Mouse (Mus musculus): Measurements from ENCODE around the gene Ugt1a1. TPM values are rescaled to one million over a fixed set of nuclear protein-coding genes. Genes with fewer than 3 reads are reported as not detected.
"Not testable (repeated sequence)": the region's sequence is repeated elsewhere in the genome, so short reads cannot be mapped to it uniquely, and the experiment has no call there.

The Ugt1a1 gene
- polyA plus RNA-seq, 1 experiment from 2014 or later = not detected

DNA sequence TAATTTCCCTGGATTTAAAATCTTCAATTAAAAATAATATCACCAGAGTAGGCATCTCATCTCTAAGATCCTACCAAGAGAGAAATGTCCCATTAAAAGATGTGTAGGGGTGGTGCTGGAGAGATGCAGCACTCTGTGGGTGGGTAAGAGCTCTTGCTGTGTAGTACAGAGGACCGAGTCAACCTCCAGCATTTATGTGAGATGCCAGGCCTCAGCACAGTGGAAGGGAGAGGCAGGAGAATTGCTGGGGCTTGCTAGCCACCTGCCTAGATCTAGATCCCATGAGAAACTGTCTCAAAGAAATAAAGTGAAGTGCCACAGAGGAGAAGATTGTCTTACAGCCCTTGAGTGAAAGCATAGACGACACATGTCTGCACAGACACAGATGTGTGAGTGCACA, 4.8 kb downstream of the Ugt1a1 start:
- Histone ChIP-seq H3K9me3 (ENCODE audit: control insufficient read depth, low read length) (peaks cover 57% of the 10 kb centered on the region), H3K4me2 (ENCODE audit: low read depth, low read length) (no peak overlapping the region), H3K4me3 (ENCODE audit: low read depth, low read length) (no peak overlapping the region), H3K9ac (replicated peaks; ENCODE audit: low read depth, low read length) (no peak overlapping the region), H3K36me3 (ENCODE audit: control insufficient read depth, insufficient read depth, low read length) (no peaks in the 10 kb centered on the region), H3K27me3 (ENCODE audit: control insufficient read depth, insufficient read depth, low read length) (no peaks in the 10 kb centered on the region), H3K27ac (ENCODE audit: low read depth, low read length) (no peak overlapping the region), H3K4me1 (ENCODE audit: control insufficient read depth, insufficient read depth, low read length) (no peaks in the 10 kb centered on the region)
- ATAC-seq (ENCODE audit: low read depth) = no peak
- 62% methylated on average over 2 of the region's 2 CpGs for WGBS

DNA sequence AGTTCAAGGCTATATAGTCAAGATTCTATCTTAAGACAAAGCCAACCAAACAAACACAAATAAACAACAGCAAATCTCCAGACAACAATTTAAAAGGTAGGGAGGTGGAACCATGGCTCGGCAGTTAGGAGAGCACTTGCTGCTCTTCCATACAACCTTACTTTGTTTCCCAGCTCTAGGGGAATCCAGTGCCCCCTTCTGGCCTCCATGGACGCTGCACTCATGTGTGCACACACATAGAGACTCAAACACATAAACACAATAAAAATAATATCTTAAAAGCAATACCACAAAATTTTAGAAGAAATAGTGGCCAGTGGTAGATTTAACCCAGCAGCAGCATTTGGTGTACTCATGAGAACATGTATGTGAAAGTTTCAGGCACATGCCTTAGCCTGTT, 5.4 kb downstream of the Ugt1a1 start:
- ATAC-seq (ENCODE audit: low read depth) = no peak
- Histone ChIP-seq H3K4me1 (ENCODE audit: control insufficient read depth, insufficient read depth, low read length) (no peaks in the 10 kb centered on the region), H3K27ac (ENCODE audit: low read depth, low read length) (no peak overlapping the region), H3K4me3 (ENCODE audit: low read depth, low read length) (no peak overlapping the region), H3K9me3 (ENCODE audit: control insufficient read depth, low read length) (peaks cover 54% of the 10 kb centered on the region), H3K27me3 (ENCODE audit: control insufficient read depth, insufficient read depth, low read length) (no peaks in the 10 kb centered on the region), H3K36me3 (ENCODE audit: control insufficient read depth, insufficient read depth, low read length) (no peaks in the 10 kb centered on the region), H3K4me2 (ENCODE audit: low read depth, low read length) (no peak overlapping the region), H3K9ac (replicated peaks; ENCODE audit: low read depth, low read length) (no peak overlapping the region)
- 68% methylated on average over 2 of the region's 2 CpGs for WGBS

- H3K9me3 ChIP-seq (ENCODE audit: control insufficient read depth, low read length) = peaks cover 52% of the 10 kb centered on the region
- no peaks in the 10 kb centered on the region for H3K27me3 ChIP-seq (ENCODE audit: control insufficient read depth, insufficient read depth, low read length)
- no peaks in the 10 kb centered on the region for H3K4me1 ChIP-seq (ENCODE audit: control insufficient read depth, insufficient read depth, low read length)
- 45% methylated on average over 3 of the region's 3 CpGs for WGBS
- H3K4me3 ChIP-seq (ENCODE audit: low read depth, low read length) = no peak overlapping the region
- H3K9ac ChIP-seq (replicated peaks; ENCODE audit: low read depth, low read length) = no peak overlapping the region
- ATAC-seq (ENCODE audit: low read depth) = no peak
- no peak overlapping the region for H3K4me2 ChIP-seq (ENCODE audit: low read depth, low read length)
- H3K27ac ChIP-seq (ENCODE audit: low read depth, low read length) = no peak overlapping the region
- no peaks in the 10 kb centered on the region for H3K36me3 ChIP-seq (ENCODE audit: control insufficient read depth, insufficient read depth, low read length)
Measured at GRCm38 (mm10) chr1:88217576-88217975, 5.8 kb downstream of the Ugt1a1 start.

DNA sequence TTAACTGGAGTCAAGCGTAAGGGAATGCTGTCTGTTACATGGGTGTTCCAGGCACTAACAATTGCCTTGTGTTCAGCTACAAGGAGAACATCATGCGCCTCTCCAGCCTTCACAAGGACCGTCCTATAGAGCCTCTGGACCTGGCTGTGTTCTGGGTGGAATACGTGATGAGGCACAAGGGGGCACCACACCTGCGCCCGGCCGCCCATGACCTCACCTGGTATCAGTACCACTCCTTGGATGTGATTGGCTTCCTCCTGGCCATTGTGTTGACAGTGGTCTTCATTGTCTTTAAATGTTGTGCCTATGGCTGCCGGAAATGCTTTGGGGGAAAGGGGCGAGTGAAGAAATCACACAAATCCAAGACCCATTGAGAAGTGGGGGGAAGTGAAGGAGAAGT, 6.3 kb downstream of the Ugt1a1 start:
- Histone ChIP-seq H3K4me3 (ENCODE audit: low read depth, low read length) (no peak overlapping the region), H3K9me3 (ENCODE audit: control insufficient read depth, low read length) (peaks cover 47% of the 10 kb centered on the region), H3K27me3 (ENCODE audit: control insufficient read depth, insufficient read depth, low read length) (no peaks in the 10 kb centered on the region), H3K4me1 (ENCODE audit: control insufficient read depth, insufficient read depth, low read length) (no peaks in the 10 kb centered on the region), H3K27ac (ENCODE audit: low read depth, low read length) (no peak overlapping the region), H3K4me2 (ENCODE audit: low read depth, low read length) (no peak overlapping the region), H3K36me3 (ENCODE audit: control insufficient read depth, insufficient read depth, low read length) (no peaks in the 10 kb centered on the region), H3K9ac (replicated peaks; ENCODE audit: low read depth, low read length) (no peak overlapping the region)
- ATAC-seq (ENCODE audit: low read depth) = no peak
- 75% methylated on average over 9 of the region's 9 CpGs for WGBS

DNA sequence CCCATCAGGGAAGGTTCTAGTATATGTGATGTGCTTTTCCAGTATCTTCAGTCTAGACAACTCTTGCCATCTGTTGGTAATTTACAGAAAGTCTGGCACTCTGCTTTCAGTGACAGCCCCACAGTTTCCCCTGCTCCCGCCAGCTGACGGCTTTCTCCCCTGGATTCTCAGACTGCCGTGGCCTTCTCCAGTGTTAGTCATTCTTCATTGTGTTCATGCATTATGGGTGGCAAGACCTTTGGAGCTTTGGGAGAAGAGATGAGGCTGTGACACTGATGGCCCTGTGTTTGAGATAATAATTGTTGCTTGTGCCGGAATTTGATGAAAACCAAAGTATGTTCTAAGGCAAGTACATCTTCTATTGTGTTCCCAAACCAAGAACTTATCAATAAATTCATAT, 6.8 kb downstream of the Ugt1a1 start:
- Histone ChIP-seq H3K9ac (replicated peaks; ENCODE audit: low read depth, low read length) (no peak overlapping the region), H3K4me3 (ENCODE audit: low read depth, low read length) (no peak overlapping the region), H3K27me3 (ENCODE audit: control insufficient read depth, insufficient read depth, low read length) (no peaks in the 10 kb centered on the region), H3K9me3 (ENCODE audit: control insufficient read depth, low read length) (peaks cover 41% of the 10 kb centered on the region), H3K36me3 (ENCODE audit: control insufficient read depth, insufficient read depth, low read length) (no peaks in the 10 kb centered on the region), H3K4me1 (ENCODE audit: control insufficient read depth, insufficient read depth, low read length) (no peaks in the 10 kb centered on the region), H3K27ac (ENCODE audit: low read depth, low read length) (no peak overlapping the region), H3K4me2 (ENCODE audit: low read depth, low read length) (no peak overlapping the region)
- no peak for ATAC-seq (ENCODE audit: low read depth)
- 52% methylated on average over 4 of the region's 4 CpGs for WGBS

- H3K9ac ChIP-seq (replicated peaks; ENCODE audit: low read depth, low read length) = no peak overlapping the region
- H3K9me3 ChIP-seq (ENCODE audit: control insufficient read depth, low read length) = peaks cover 37% of the 10 kb centered on the region
- WGBS = 16% methylated on average over 1 of the region's 1 CpGs
- H3K4me1 ChIP-seq (ENCODE audit: control insufficient read depth, insufficient read depth, low read length) = no peaks in the 10 kb centered on the region
- H3K4me3 ChIP-seq (ENCODE audit: low read depth, low read length) = no peak overlapping the region
- no peak overlapping the region for H3K4me2 ChIP-seq (ENCODE audit: low read depth, low read length)
- ATAC-seq (ENCODE audit: low read depth) = no peak
- no peaks in the 10 kb centered on the region for H3K36me3 ChIP-seq (ENCODE audit: control insufficient read depth, insufficient read depth, low read length)
- no peaks in the 10 kb centered on the region for H3K27me3 ChIP-seq (ENCODE audit: control insufficient read depth, insufficient read depth, low read length)
- no peak overlapping the region for H3K27ac ChIP-seq (ENCODE audit: low read depth, low read length)
Measured at GRCm38 (mm10) chr1:88219054-88219453, 7.3 kb downstream of the Ugt1a1 start.

GRCm38 (mm10) chr1:88220336-88220735, 8.6 kb downstream of the Ugt1a1 start:
- no peaks in the 10 kb centered on the region for H3K4me1 ChIP-seq (ENCODE audit: control insufficient read depth, insufficient read depth, low read length)
- H3K9me3 ChIP-seq (ENCODE audit: control insufficient read depth, low read length) = peaks cover 27% of the 10 kb centered on the region
- H3K27ac ChIP-seq (ENCODE audit: low read depth, low read length) = no peak overlapping the region
- H3K9ac ChIP-seq (replicated peaks; ENCODE audit: low read depth, low read length) = no peak overlapping the region
- ATAC-seq (ENCODE audit: low read depth) = no peak
- H3K27me3 ChIP-seq (ENCODE audit: control insufficient read depth, insufficient read depth, low read length) = no peaks in the 10 kb centered on the region
- no peak overlapping the region for H3K4me3 ChIP-seq (ENCODE audit: low read depth, low read length)
- H3K36me3 ChIP-seq (ENCODE audit: control insufficient read depth, insufficient read depth, low read length) = no peaks in the 10 kb centered on the region
- H3K4me2 ChIP-seq (ENCODE audit: low read depth, low read length) = no peak overlapping the region

DNA sequence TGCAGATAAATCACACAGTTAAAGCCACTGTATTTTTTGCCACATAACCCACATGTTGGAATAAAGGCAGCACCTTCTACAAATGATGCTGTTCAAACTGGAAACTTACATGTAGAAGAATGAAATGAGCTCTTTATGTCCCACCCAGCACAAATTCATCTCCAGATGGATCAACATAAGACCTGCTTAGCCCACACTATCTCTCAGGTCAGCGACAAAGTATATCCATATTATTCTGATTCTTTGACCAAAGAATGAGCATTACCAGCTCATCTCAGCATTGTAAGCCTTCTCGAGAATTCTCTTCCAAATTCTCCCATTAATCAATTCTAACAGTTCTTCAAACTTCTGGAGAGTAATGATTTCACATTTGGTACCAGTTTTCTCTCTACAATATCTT, 10.5 kb downstream of the Ugt1a1 start:
- no peaks in the 10 kb centered on the region for H3K36me3 ChIP-seq (ENCODE audit: control insufficient read depth, insufficient read depth, low read length)
- no peak overlapping the region for H3K4me3 ChIP-seq (ENCODE audit: low read depth, low read length)
- H3K27ac ChIP-seq (ENCODE audit: low read depth, low read length) = no peak overlapping the region
- H3K27me3 ChIP-seq (ENCODE audit: control insufficient read depth, insufficient read depth, low read length) = no peaks in the 10 kb centered on the region
- H3K9me3 ChIP-seq (ENCODE audit: control insufficient read depth, low read length) = peaks cover 29% of the 10 kb centered on the region
- H3K4me2 ChIP-seq (ENCODE audit: low read depth, low read length) = no peak overlapping the region
- ATAC-seq (ENCODE audit: low read depth) = no peak
- H3K9ac ChIP-seq (replicated peaks; ENCODE audit: low read depth, low read length) = no peak overlapping the region
- WGBS = 50% methylated on average over 2 of the region's 2 CpGs
- no peaks in the 10 kb centered on the region for H3K4me1 ChIP-seq (ENCODE audit: control insufficient read depth, insufficient read depth, low read length)

DNA sequence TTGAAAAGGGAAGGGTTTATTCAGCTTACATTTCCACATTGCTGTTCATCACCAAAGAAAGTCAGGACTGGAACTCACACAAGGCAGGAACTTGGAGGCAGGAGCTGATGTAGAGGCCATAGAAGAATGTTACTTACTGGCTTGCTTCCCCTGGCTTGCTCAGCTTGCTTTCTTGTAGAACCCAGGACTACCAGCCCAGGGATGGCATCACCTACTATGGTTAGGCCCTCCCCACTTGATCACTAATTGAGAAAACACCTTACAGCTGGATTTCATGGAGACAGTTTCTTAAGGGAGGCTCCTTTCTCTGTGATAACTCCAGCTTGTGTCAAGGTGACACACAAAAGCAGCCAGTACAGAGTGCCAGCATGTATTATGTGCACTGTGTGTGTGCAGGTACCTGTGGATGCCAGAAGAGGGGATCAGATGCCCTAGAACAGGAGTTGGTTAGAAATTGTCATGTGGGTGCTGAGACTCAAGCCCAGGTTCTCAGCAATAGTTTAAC, 11.3 kb downstream of the Ugt1a1 start:
- H3K4me3 ChIP-seq (ENCODE audit: low read depth, low read length); H3K4me2 ChIP-seq (ENCODE audit: low read depth, low read length); ATAC-seq (ENCODE audit: low read depth); H3K27me3 ChIP-seq (ENCODE audit: control insufficient read depth, insufficient read depth, low read length); H3K4me1 ChIP-seq (ENCODE audit: control insufficient read depth, insufficient read depth, low read length); H3K36me3 ChIP-seq (ENCODE audit: control insufficient read depth, insufficient read depth, low read length); H3K9ac ChIP-seq (replicated peaks; ENCODE audit: low read depth, low read length); H3K27ac ChIP-seq (ENCODE audit: low read depth, low read length): not testable (repeated sequence)
- peaks cover 33% of the 10 kb centered on the region for H3K9me3 ChIP-seq (ENCODE audit: control insufficient read depth, low read length)

- Histone ChIP-seq H3K4me1 (ENCODE audit: control insufficient read depth, insufficient read depth, low read length) (no peaks in the 10 kb centered on the region), H3K9ac (replicated peaks; ENCODE audit: low read depth, low read length) (no peak overlapping the region), H3K36me3 (ENCODE audit: control insufficient read depth, insufficient read depth, low read length) (no peaks in the 10 kb centered on the region), H3K4me2 (ENCODE audit: low read depth, low read length) (no peak overlapping the region), H3K4me3 (ENCODE audit: low read depth, low read length) (no peak overlapping the region), H3K9me3 (ENCODE audit: control insufficient read depth, low read length) (peaks cover 38% of the 10 kb centered on the region), H3K27ac (ENCODE audit: low read depth, low read length) (no peak overlapping the region), H3K27me3 (ENCODE audit: control insufficient read depth, insufficient read depth, low read length) (no peaks in the 10 kb centered on the region)
- 64% methylated on average over 1 of the region's 1 CpGs for WGBS
- no peak for ATAC-seq (ENCODE audit: low read depth)
Measured at GRCm38 (mm10) chr1:88223591-88223990, 11.8 kb downstream of the Ugt1a1 start.

Data from neural tube, embryonic 14.5 days (tissue).